Mouse (Mus musculus) hindbrain, postnatal 0 days (tissue): ENCODE measurements around the gene Cdkn1a. TPM values are rescaled to one million over a fixed set of nuclear protein-coding genes. Genes with fewer than 3 reads are reported as not detected.
A peak's percentile ranks its signal among the peaks of the same experiment; 100 is the strongest.

Experiments
- ATAC-seq: fragments of 200-750 bp; cut with Nextera tagmentation; 2 replicates; pipeline ENCODE4 v1.8.0; 2017; ENCODE audit warnings: mild to moderate bottlenecking, moderate TSS enrichment, moderate library complexity
- DNase-seq: peaks from one replicate; pipeline ENCODE4 v3.0.0-alpha.2; 2015; ENCODE audit warnings: low spot score
- H3K27ac ChIP-seq: fragments of 300-500 bp; sonication (generic); 2 replicates; pipeline ENCODE4 v1.5.1; 2014; ENCODE audit warnings: mild to moderate bottlenecking
- H3K27me3 ChIP-seq: fragments of 300-500 bp; sonication (generic); 2 replicates; pipeline ENCODE4 v1.6.1; 2014; ENCODE audit warnings: low read length, mixed read lengths; ENCODE audit not compliant: insufficient read depth
- H3K36me3 ChIP-seq: fragments of 300-500 bp; sonication (generic); 2 replicates; pipeline ENCODE4 v1.6.1; 2014; ENCODE audit warnings: low read length, mixed read lengths; ENCODE audit not compliant: insufficient read depth
- H3K4me1 ChIP-seq: fragments of 300-500 bp; sonication (generic); 2 replicates; pipeline ENCODE4 v1.6.1; 2014; ENCODE audit warnings: antibody characterized with exemption, low read length, mixed read lengths; ENCODE audit not compliant: insufficient read depth
- H3K4me2 ChIP-seq: fragments of 300-500 bp; sonication (generic); 2 replicates; pipeline ENCODE4 v1.6.1; 2014; ENCODE audit warnings: low read depth, mild to moderate bottlenecking, low read length, moderate library complexity, mixed read lengths
- H3K4me3 ChIP-seq: fragments of 300-500 bp; sonication (generic); 2 replicates; pipeline ENCODE4 v1.5.1; 2014; ENCODE audit warnings: low read length
- H3K9ac ChIP-seq: fragments of 300-500 bp; sonication (generic); replicated peaks from 2 replicates; pipeline ENCODE4 v1.6.1; 2014; ENCODE audit warnings: mild to moderate bottlenecking, low read length, moderate library complexity, mixed read lengths
- H3K9me3 ChIP-seq: fragments of 300-500 bp; sonication (generic); 2 replicates; pipeline ENCODE4 v1.6.1; 2016; ENCODE audit warnings: low read length, mixed read lengths
- CTCF ChIP-seq: IDR thresholded peaks from 2 replicates; pipeline ENCODE4 v1.5.1; 2016; ENCODE audit warnings: antibody characterized with exemption, control low read depth, low read depth
- WGBS: fragments of 180-500 bp; shearing (Covaris S2); extraction: QIAGEN DNeasy Blood & Tissue Kit; methylation state at CpG from one replicate; pipeline ENCODE4 v1.1.7; 2014; 5-methylcytosine and 5-hydroxymethylcytosine counted together
- polyA plus RNA-seq: library from polyadenylated mRNA; unstranded; fragments of >200 nt; fragmentation: Nextera tagmentation; extraction: Ambion mirVana; gene quantifications from 2 replicates; pipeline ENCODE4 v1.2.1, GENCODE M21; 2015
- total RNA-seq: library from RNA; depleted of rRNA; stranded (reverse); fragments of >200 nt; gene quantifications from 2 replicates; pipeline ENCODE4 v1.2.3, GENCODE M21; 2014

Gene Cdkn1a
- total and polyA plus RNA-seq, 2 experiments from 2014 or later, result 50.0 to 257 TPM

GRCm38 (mm10) chr17:29086916-29087315 lies 3.9 kb upstream of the Cdkn1a start:
- peak; percentile 20; the same call in 1 of the 2 replicates for TF ChIP-seq CTCF
- H3K4me2 ChIP-seq, result no peak overlapping the region
- H3K9me3 ChIP-seq, result no peaks in the 10 kb centered on the region; the same call in 1 of the 2 replicates
- H3K4me3 ChIP-seq, result no peak overlapping the region
- no peaks in the 10 kb centered on the region for H3K36me3 ChIP-seq
- ATAC-seq (peak; percentile 58), DNase-seq (peak; percentile 43)
- WGBS, result 73% methylated on average over 4 of the region's 4 CpGs
- H3K9ac ChIP-seq, result no peak overlapping the region
- peaks cover under 1% of the 10 kb centered on the region; the same call in 1 of the 2 replicates for H3K4me1 ChIP-seq
- no peaks in the 10 kb centered on the region for H3K27me3 ChIP-seq
- no peak overlapping the region for H3K27ac ChIP-seq

GRCm38 (mm10) chr17:29091348-29091944 lies 670 bp downstream of the Cdkn1a start:
- DNase-seq (no peak), ATAC-seq (no peak)
- H3K4me2 ChIP-seq, result no peak overlapping the region
- TF ChIP-seq CTCF, result no peak
- no peaks in the 10 kb centered on the region for H3K9me3 ChIP-seq
- H3K27me3 ChIP-seq, result no peaks in the 10 kb centered on the region
- H3K27ac ChIP-seq, result no peak overlapping the region
- H3K36me3 ChIP-seq, result no peaks in the 10 kb centered on the region
- H3K4me1 ChIP-seq, result no peaks in the 10 kb centered on the region
- WGBS, result 51% methylated on average over 6 of the region's 6 CpGs
- H3K4me3 ChIP-seq, result no peak overlapping the region
- no peak overlapping the region for H3K9ac ChIP-seq

GRCm38 (mm10) chr17:29092497-29092896 lies 1.7 kb downstream of the Cdkn1a start:
- Histone ChIP-seq H3K4me2 (no peak overlapping the region), H3K4me1 (no peaks in the 10 kb centered on the region), H3K9ac (no peak overlapping the region), H3K36me3 (no peaks in the 10 kb centered on the region), H3K27me3 (no peaks in the 10 kb centered on the region), H3K9me3 (no peaks in the 10 kb centered on the region), H3K4me3 (no peak overlapping the region), H3K27ac (no peak overlapping the region)
- WGBS, result 53% methylated on average over 5 of the region's 5 CpGs
- DNase-seq (no peak), ATAC-seq (no peak)
- no peak for TF ChIP-seq CTCF

- DNase-seq, result peak; percentile 90
- TF ChIP-seq CTCF, result no peak
- H3K36me3 ChIP-seq, result no peaks in the 10 kb centered on the region; the same call in 1 of the 2 replicates
- peak; percentile 76 for ATAC-seq
- H3K27ac ChIP-seq, result peak overlapping the region; percentile 82
- H3K9me3 ChIP-seq, result no peaks in the 10 kb centered on the region
- H3K4me2 ChIP-seq, result peak overlapping the region; percentile 87
- no peaks in the 10 kb centered on the region for H3K4me1 ChIP-seq
- H3K9ac ChIP-seq, result peak overlapping the region; percentile 87
- H3K4me3 ChIP-seq, result peak overlapping the region; percentile 69
- H3K27me3 ChIP-seq, result no peaks in the 10 kb centered on the region
- 8% methylated on average over 36 of the region's 36 CpGs for WGBS
Measured at GRCm38 (mm10) chr17:29093110-29093952, 2.6 kb downstream of the Cdkn1a start.

DNA sequence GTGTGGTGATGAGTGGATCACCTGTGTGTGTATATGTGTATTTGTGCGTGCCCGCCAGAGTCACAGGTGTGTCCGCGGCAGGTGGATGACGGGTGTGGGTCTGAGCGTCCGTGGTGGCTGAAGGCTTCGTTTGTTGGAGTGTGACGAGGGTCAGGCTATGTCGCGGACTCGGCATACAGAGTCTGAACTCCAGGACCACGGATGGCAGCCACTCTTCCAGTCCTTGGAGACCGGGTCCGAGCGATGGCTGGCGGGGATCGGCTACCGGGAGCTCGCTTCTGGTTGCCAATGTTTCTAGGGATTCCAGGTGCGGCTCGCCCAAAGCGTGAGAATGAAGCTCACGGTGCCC lies 3.2 kb downstream of the Cdkn1a start:
- H3K36me3 ChIP-seq, result peaks cover 5% of the 10 kb centered on the region; the same call in 1 of the 2 replicates
- no peaks in the 10 kb centered on the region for H3K27me3 ChIP-seq
- no peaks in the 10 kb centered on the region for H3K9me3 ChIP-seq
- H3K9ac ChIP-seq, result peak overlapping the region; percentile 87
- H3K4me3 ChIP-seq, result peak overlapping the region; percentile 69
- under 1% methylated on average over 24 of the region's 24 CpGs for WGBS
- peak overlapping the region; percentile 87 for H3K4me2 ChIP-seq
- 0 out of 2 replicates have a peak, but pooled peaks have one; percentile 1 for TF ChIP-seq CTCF
- DNase-seq (no peak), ATAC-seq (peak; percentile 1; the same call in 1 of the 2 replicates)
- peak overlapping the region; percentile 82 for H3K27ac ChIP-seq
- no peaks in the 10 kb centered on the region for H3K4me1 ChIP-seq

GRCm38 (mm10) chr17:29094310-29095181 lies 3.8 kb downstream of the Cdkn1a start:
- Histone ChIP-seq H3K9ac (peak overlapping the region; percentile 87), H3K27ac (peak overlapping the region; percentile 82), H3K4me2 (peak overlapping the region; percentile 87), H3K27me3 (no peaks in the 10 kb centered on the region), H3K9me3 (no peaks in the 10 kb centered on the region), H3K4me3 (peak overlapping the region; percentile 69), H3K36me3 (peaks cover 11% of the 10 kb centered on the region; the same call in 1 of the 2 replicates), H3K4me1 (no peaks in the 10 kb centered on the region)
- WGBS, result under 1% methylated on average over 59 of the region's 71 CpGs
- ATAC-seq, result peak; percentile 65
- TF ChIP-seq CTCF, result no peak; the same call in 1 of the 2 replicates
- peak; percentile 53 for DNase-seq
